Mouse (Mus musculus): ENCODE data around the gene Vps53.

GRCm38 (mm10) chr11:76121086-76121485, 58.4 kb downstream of the Vps53 start:
- no peak for TF ChIP-seq EP300 (IDR thresholded peaks at IDR 0.05)
- TF ChIP-seq CTCF (IDR thresholded peaks at IDR 0.05): no peak
